Mouse (Mus musculus) forebrain, embryonic 14.5 days (tissue): ENCODE results near the gene Ptger1. TPM values are rescaled to one million over a fixed set of nuclear protein-coding genes. Genes with fewer than 3 reads are reported as not detected.

ENCODE experiments used
- ATAC-seq: fragments of 200-750 bp; cut with Nextera tagmentation; 2 replicates; pipeline ENCODE4 v1.8.0; 2017; ENCODE audit warnings: mild to moderate bottlenecking, moderate library complexity
- DNase-seq: peaks from one replicate; pipeline ENCODE4 v3.0.0-alpha.2; 2015; ENCODE audit warnings: low spot score
- H3K27ac ChIP-seq: fragments of 300-500 bp; sonication (generic); 2 replicates; pipeline ENCODE4 v1.5.1; 2014; ENCODE audit warnings: low read depth, mild to moderate bottlenecking, control low read depth, low read length, moderate library complexity
- H3K27me3 ChIP-seq: fragments of 300-500 bp; sonication (generic); replicated peaks from 2 replicates; pipeline ENCODE4 v1.6.1; 2014; ENCODE audit warnings: low read length, control low read depth, mixed read lengths; ENCODE audit not compliant: control insufficient read depth, insufficient read depth
- H3K36me3 ChIP-seq: fragments of 300-500 bp; sonication (generic); 2 replicates; pipeline ENCODE4 v1.6.1; 2014; ENCODE audit warnings: low read length, control low read depth; ENCODE audit not compliant: control insufficient read depth, insufficient read depth
- H3K4me1 ChIP-seq: fragments of 300-500 bp; sonication (generic); 2 replicates; pipeline ENCODE4 v1.6.1; 2014; ENCODE audit warnings: antibody characterized with exemption, low read length, control low read depth; ENCODE audit not compliant: control insufficient read depth, insufficient read depth
- H3K4me2 ChIP-seq: fragments of 300-500 bp; sonication (generic); 2 replicates; pipeline ENCODE4 v1.6.1; 2014; ENCODE audit warnings: mild to moderate bottlenecking, control low read depth, low read length
- H3K4me3 ChIP-seq: fragments of 300-500 bp; sonication (generic); 2 replicates; pipeline ENCODE4 v1.5.1; 2014; ENCODE audit warnings: low read depth, low read length, control low read depth
- H3K9ac ChIP-seq: fragments of 300-500 bp; sonication (generic); 2 replicates; pipeline ENCODE4 v1.6.1; 2014; ENCODE audit warnings: mild to moderate bottlenecking, low read length, control low read depth, moderate library complexity
- H3K9me3 ChIP-seq: fragments of 300-500 bp; sonication (generic); replicated peaks from 2 replicates; pipeline ENCODE4 v1.6.1; 2016; ENCODE audit warnings: low read length, control low read depth, mixed read lengths; ENCODE audit not compliant: control insufficient read depth
- WGBS: fragments of 180-500 bp; shearing (Covaris S2); extraction: QIAGEN DNeasy Blood & Tissue Kit; methylation state at CpG from one replicate; pipeline ENCODE4 v1.1.7; 2014; 5-methylcytosine and 5-hydroxymethylcytosine counted together
- polyA plus RNA-seq: library from polyadenylated mRNA; unstranded; fragments of >200 nt; fragmentation: Nextera tagmentation; extraction: Ambion mirVana; gene quantifications from 2 replicates; pipeline ENCODE4 v1.2.1, GENCODE M21; 2014

The Ptger1 gene
- polyA plus RNA-seq, 1 experiment from 2014 or later = 0.27 TPM

DNA sequence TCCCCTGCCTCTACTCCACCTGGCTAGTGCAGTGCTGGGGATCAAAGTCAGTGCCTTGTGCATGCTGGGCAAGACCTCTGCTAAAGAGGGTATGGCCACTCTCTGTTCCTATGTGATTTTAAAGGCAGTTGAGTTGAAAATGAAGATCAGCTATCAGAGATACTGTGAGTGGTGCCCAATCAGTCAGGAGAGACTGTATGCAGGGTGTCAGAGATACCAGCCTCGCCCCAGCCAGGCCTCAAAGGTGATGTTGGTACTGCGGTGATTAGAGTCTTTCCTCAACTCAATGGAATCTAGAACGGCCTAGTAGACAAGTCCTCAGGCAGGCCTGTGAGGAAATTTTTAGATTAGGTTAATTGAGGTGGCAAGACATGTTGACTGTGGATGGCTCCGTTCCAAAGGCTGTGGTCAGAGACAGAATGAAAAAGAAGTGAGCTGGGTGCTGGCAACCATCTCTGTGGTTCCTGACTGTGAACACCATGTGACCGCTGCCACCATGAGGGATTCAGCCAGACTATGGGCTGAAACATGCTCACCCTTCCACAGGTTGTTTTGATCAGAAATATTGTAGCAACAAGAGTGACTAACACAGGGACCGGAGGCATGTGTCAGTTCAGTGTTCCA, 40.7 kb upstream of the Ptger1 start:
- Histone ChIP-seq H3K9ac (no peak overlapping the region), H3K4me2 (no peak overlapping the region), H3K4me3 (no peak overlapping the region), H3K9me3 (no peaks in the 10 kb centered on the region), H3K27me3 (no peaks in the 10 kb centered on the region), H3K4me1 (no peaks in the 10 kb centered on the region), H3K36me3 (no peaks in the 10 kb centered on the region), H3K27ac (no peak overlapping the region)
- no peak for DNase-seq
- ATAC-seq = no peak
- WGBS = 88% methylated on average over 6 of the region's 6 CpGs

GRCm38 (mm10) chr8:83632083-83632707, 34.3 kb upstream of the Ptger1 start:
- H3K4me2 ChIP-seq = no peak overlapping the region
- H3K9ac ChIP-seq = no peak overlapping the region
- ATAC-seq (no peak), DNase-seq (no peak)
- no peak overlapping the region for H3K4me3 ChIP-seq
- H3K27me3 ChIP-seq = no peaks in the 10 kb centered on the region
- no peaks in the 10 kb centered on the region for H3K36me3 ChIP-seq
- H3K4me1 ChIP-seq = no peaks in the 10 kb centered on the region
- H3K9me3 ChIP-seq = 0 out of 2 replicates have a peak, but pooled peaks cover 7% of the 10 kb centered on the region
- H3K27ac ChIP-seq = no peak overlapping the region
- WGBS = 89% methylated on average over 7 of the region's 7 CpGs

DNA sequence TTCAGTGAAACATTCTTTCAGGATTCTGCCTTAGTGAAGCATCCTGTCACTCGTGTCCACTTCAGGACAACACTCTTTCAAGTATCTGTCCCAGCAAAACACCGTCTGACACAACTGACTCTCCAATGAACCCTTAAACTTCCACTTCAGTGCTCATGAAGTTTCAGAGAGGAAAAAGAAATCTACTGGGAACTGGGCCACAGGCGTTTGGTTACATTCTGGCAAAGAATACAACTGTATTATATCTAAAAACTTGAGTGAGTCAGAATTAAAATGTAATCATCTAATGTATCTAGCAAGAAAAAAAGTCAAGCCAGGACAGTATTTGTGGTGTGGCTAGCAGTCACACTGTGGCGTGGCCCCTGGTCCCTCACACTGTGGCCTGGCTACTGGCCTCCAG, 27.6 kb upstream of the Ptger1 start:
- 0 out of 2 replicates have a peak, but pooled peaks cover 7% of the 10 kb centered on the region for H3K9me3 ChIP-seq
- 67% methylated on average over 4 of the region's 4 CpGs for WGBS
- no peak overlapping the region for H3K9ac ChIP-seq
- H3K4me2 ChIP-seq = no peak overlapping the region
- no peaks in the 10 kb centered on the region for H3K27me3 ChIP-seq
- DNase-seq (no peak), ATAC-seq (no peak)
- H3K27ac ChIP-seq = no peak overlapping the region
- no peak overlapping the region for H3K4me3 ChIP-seq
- no peaks in the 10 kb centered on the region for H3K4me1 ChIP-seq
- no peaks in the 10 kb centered on the region for H3K36me3 ChIP-seq

DNA sequence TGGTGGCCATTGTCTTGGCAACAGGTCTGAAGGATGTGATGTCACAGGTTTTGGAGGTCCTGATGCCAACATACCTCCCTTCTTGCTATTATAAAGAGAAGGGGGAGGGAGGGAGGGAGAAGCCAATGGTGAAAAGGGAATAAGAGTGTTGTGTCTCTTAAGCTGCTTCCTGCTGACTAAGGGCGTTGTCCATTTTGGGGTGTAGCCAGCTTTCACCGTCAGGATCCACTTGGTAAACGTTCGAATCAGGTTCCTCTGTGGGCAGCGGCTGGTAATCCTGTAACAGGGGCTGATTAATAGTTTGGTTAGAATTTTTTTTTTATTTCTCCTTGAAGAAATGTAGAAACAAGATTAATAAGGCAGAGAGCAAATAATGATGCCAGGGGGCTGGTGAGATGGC, 26.8 kb upstream of the Ptger1 start:
- H3K27ac ChIP-seq = no peak overlapping the region
- ATAC-seq = no peak
- DNase-seq = no peak
- H3K36me3 ChIP-seq = no peaks in the 10 kb centered on the region
- H3K9me3 ChIP-seq = 0 out of 2 replicates have a peak, but pooled peaks cover 7% of the 10 kb centered on the region
- no peak overlapping the region for H3K4me3 ChIP-seq
- WGBS = 73% methylated on average over 5 of the region's 5 CpGs
- H3K9ac ChIP-seq = no peak overlapping the region
- no peaks in the 10 kb centered on the region for H3K27me3 ChIP-seq
- H3K4me2 ChIP-seq = no peak overlapping the region
- no peaks in the 10 kb centered on the region for H3K4me1 ChIP-seq

DNA sequence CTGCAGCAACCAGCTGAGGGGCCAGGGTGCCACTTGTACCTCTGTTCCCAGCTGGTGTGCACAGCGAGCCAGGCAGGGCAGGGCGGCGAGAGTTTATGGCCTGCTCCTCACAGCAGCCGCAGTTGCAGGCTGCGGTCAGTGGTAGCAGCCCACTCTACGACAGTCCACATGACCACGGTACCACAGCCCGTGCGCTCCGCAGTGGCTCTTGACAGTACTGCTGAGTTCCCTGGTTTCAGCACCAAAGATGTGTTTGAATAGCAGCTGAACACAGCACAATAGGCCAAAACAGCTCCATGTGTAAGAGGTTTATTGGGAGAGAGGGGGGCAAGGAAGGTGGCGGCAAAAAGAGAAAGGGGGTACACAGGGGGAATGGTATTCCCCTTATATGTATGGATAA, 19.0 kb upstream of the Ptger1 start:
- Histone ChIP-seq H3K4me2 (no peak overlapping the region), H3K27me3 (no peaks in the 10 kb centered on the region), H3K4me1 (peaks cover 2% of the 10 kb centered on the region; the same call in 1 of the 2 replicates), H3K27ac (no peak overlapping the region), H3K36me3 (no peaks in the 10 kb centered on the region), H3K4me3 (no peak overlapping the region), H3K9ac (no peak overlapping the region), H3K9me3 (no peaks in the 10 kb centered on the region)
- WGBS = 96% methylated on average over 11 of the region's 11 CpGs
- DNase-seq (no peak), ATAC-seq (no peak)

- no peaks in the 10 kb centered on the region for H3K27me3 ChIP-seq
- no peaks in the 10 kb centered on the region for H3K9me3 ChIP-seq
- no peak overlapping the region for H3K4me3 ChIP-seq
- ATAC-seq (no peak), DNase-seq (no peak)
- no peak overlapping the region for H3K4me2 ChIP-seq
- H3K4me1 ChIP-seq = peaks cover 2% of the 10 kb centered on the region; the same call in 1 of the 2 replicates
- no peak overlapping the region for H3K27ac ChIP-seq
- H3K36me3 ChIP-seq = no peaks in the 10 kb centered on the region
- no peak overlapping the region for H3K9ac ChIP-seq
- WGBS = 89% methylated on average over 4 of the region's 4 CpGs
Measured at GRCm38 (mm10) chr8:83648031-83648430, 18.4 kb upstream of the Ptger1 start.

DNA sequence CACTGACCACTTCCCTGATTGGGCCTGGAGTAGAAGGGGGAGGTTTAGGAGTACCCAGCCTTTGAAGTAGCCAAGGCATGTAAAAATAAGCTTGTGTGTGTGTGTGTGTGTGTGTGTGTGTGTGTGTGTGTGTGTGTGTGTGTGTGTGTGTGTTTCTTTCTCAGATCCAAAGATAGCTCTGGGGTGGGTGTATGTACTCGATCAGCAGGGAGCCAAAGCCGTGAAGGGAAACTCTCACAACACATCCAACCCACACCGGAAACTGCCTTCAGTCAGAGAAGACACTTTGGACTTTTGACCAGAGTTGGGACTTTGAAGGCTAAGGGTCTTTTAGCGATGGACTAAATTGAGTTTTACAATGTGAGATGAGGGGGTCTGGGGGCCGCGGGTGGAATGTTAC, 16.8 kb upstream of the Ptger1 start:
- Histone ChIP-seq H3K4me3 (no peak overlapping the region), H3K4me2 (no peak overlapping the region), H3K9me3 (no peaks in the 10 kb centered on the region), H3K27ac (no peak overlapping the region), H3K27me3 (no peaks in the 10 kb centered on the region), H3K9ac (no peak overlapping the region), H3K36me3 (no peaks in the 10 kb centered on the region), H3K4me1 (peaks cover 9% of the 10 kb centered on the region)
- DNase-seq (no peak), ATAC-seq (no peak)
- WGBS = 94% methylated on average over 6 of the region's 6 CpGs

DNA sequence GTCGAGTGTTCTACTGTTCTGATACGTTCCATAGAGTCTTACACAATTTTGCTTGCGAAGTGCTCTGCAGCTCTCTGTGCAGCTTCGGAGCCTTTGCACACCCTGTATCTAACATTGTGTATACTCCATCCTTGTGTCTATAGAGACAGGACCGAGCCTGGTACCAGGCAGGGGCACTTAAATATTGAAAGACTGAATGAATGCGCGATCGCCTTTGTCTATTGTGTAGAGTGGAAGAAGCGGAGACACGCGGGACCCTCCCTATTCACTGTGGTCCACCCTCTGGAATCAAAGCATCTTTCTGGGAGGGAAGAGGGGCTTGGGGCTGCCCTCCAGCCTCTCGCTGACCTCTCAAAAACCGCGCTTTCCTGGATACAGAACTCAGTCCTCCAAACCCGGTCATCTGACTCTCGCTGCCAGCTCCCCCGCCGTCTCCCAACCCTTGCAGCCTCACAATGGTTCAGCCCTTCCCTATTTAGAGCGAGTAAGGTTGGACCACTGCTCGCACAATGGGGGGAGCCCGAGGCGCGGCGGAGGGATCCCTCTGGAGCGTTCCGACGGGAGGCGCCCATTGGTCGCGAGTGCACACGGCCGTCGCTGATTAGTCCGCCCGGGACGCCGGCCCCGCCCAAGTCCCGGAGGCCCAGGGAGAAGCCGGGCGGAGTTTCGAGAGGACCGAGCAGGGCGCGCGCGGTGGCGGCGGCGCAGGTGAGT, 14.3 kb upstream of the Ptger1 start, which contains the start of gene Gipc1:
Gene Gipc1 (plus strand): TSS at position 648 of the 714 bp plus-strand sequence.
- H3K9ac ChIP-seq = peak within 1 kb of the TSS; percentile 88
- H3K4me1 ChIP-seq = peaks cover 9% of the 10 kb centered on the region
- no peaks in the 10 kb centered on the region for H3K9me3 ChIP-seq
- H3K27me3 ChIP-seq = no peaks in the 10 kb centered on the region
- ATAC-seq (peak; percentile 98), DNase-seq (peak; percentile 99)
- H3K27ac ChIP-seq = peak within 1 kb of the TSS; percentile 91
- no peaks in the 10 kb centered on the region for H3K36me3 ChIP-seq
- H3K4me3 ChIP-seq = peak within 1 kb of the TSS; percentile 92
- WGBS = 3% methylated on average over 50 of the region's 50 CpGs
- H3K4me2 ChIP-seq = peak within 1 kb of the TSS; percentile 74
